Mouse (Mus musculus): ENCODE measurements at regions not wholly inside any gene's neighbourhood (a gene's known extent, or its start where the extent isn't known, plus 50 kb on each side); places are given as distances from the start of the nearest gene placed in this dataset.

GRCm38 (mm10) chr2:75244311-75245033 lies 414.6 kb upstream of the Hnrnpa3 start:
- DNase-seq = peak; percentile 23 to 34

GRCm38 (mm10) chr2:75245256-75245655 lies 413.8 kb upstream of the Hnrnpa3 start:
- no peak for DNase-seq

GRCm38 (mm10) chr2:75245662-75246061 lies 413.4 kb upstream of the Hnrnpa3 start:
- DNase-seq = no peak

- DNase-seq = no peak
Measured at GRCm38 (mm10) chr2:75246082-75246743, 412.8 kb upstream of the Hnrnpa3 start.

GRCm38 (mm10) chr2:75248251-75248650 lies 410.8 kb upstream of the Hnrnpa3 start:
- no peak for DNase-seq

- DNase-seq = no peak
Measured at GRCm38 (mm10) chr2:75250507-75250906, 408.6 kb upstream of the Hnrnpa3 start.

- no peak for DNase-seq
Measured at GRCm38 (mm10) chr2:75252829-75253228, 406.2 kb upstream of the Hnrnpa3 start.

- DNase-seq = no peak
Measured at GRCm38 (mm10) chr2:75265218-75265617, 393.8 kb upstream of the Hnrnpa3 start.

GRCm38 (mm10) chr2:75265739-75266699 lies 393.0 kb upstream of the Hnrnpa3 start:
- DNase-seq = no peak

GRCm38 (mm10) chr2:75267949-75268348 lies 391.1 kb upstream of the Hnrnpa3 start:
- no peak for DNase-seq

- DNase-seq = no peak
Measured at GRCm38 (mm10) chr2:75269446-75269845, 389.6 kb upstream of the Hnrnpa3 start.

GRCm38 (mm10) chr2:75270115-75270514 lies 388.9 kb upstream of the Hnrnpa3 start:
- no peak for DNase-seq

GRCm38 (mm10) chr2:75287900-75288299 lies 371.2 kb upstream of the Hnrnpa3 start:
- no peak for DNase-seq

GRCm38 (mm10) chr2:75291674-75292073 lies 367.4 kb upstream of the Hnrnpa3 start:
- no peak for DNase-seq

- no peak for DNase-seq
Measured at GRCm38 (mm10) chr2:75306821-75307220, 352.2 kb upstream of the Hnrnpa3 start.

GRCm38 (mm10) chr2:75311191-75311590 lies 347.9 kb upstream of the Hnrnpa3 start:
- DNase-seq = no peak

- DNase-seq = peak in 1 of 2 experiments; percentile 15
Measured at GRCm38 (mm10) chr2:75312246-75312645, 346.8 kb upstream of the Hnrnpa3 start.

GRCm38 (mm10) chr2:75315341-75315740 lies 343.7 kb upstream of the Hnrnpa3 start:
- DNase-seq = no peak

GRCm38 (mm10) chr2:75318190-75318589 lies 340.9 kb upstream of the Hnrnpa3 start:
- DNase-seq = no peak

GRCm38 (mm10) chr2:75324146-75324749 lies 334.8 kb upstream of the Hnrnpa3 start:
- DNase-seq = no peak

GRCm38 (mm10) chr2:75329598-75329997 lies 329.5 kb upstream of the Hnrnpa3 start:
- no peak for DNase-seq

- DNase-seq = no peak
Measured at GRCm38 (mm10) chr2:75341310-75341709, 317.8 kb upstream of the Hnrnpa3 start.

Measured in layer of hippocampus, postnatal 36 days (tissue).